Mouse (Mus musculus) heart, embryonic 16.5 days (tissue): ENCODE measurements around the gene Tmem26. TPM values are rescaled to one million over a fixed set of nuclear protein-coding genes. Genes with fewer than 3 reads are reported as not detected.

Experiments
- ATAC-seq: fragments of 200-750 bp; cut with Nextera tagmentation; replicated peaks from 2 replicates; pipeline ENCODE4 v1.8.0; 2017; ENCODE audit warnings: moderate number of reproducible peaks; ENCODE audit not compliant: insufficient read depth, low FRiP score; ENCODE audit errors: extremely low read depth
- H3K27ac ChIP-seq: fragments of 300-500 bp; sonication (generic); 2 replicates; pipeline ENCODE4 v1.5.1; 2014; ENCODE audit warnings: mild to moderate bottlenecking, low read length, control low read depth, moderate library complexity
- H3K27me3 ChIP-seq: fragments of 300-500 bp; sonication (generic); 2 replicates; pipeline ENCODE4 v1.6.1; 2014; ENCODE audit warnings: low read length, mixed read lengths; ENCODE audit not compliant: control insufficient read depth, insufficient read depth
- H3K36me3 ChIP-seq: fragments of 300-500 bp; sonication (generic); 2 replicates; pipeline ENCODE4 v1.6.1; 2014; ENCODE audit not compliant: control insufficient read depth, insufficient read depth
- H3K4me1 ChIP-seq: fragments of 300-500 bp; sonication (generic); 2 replicates; pipeline ENCODE4 v1.6.1; 2014; ENCODE audit warnings: low read length, mixed read lengths; ENCODE audit not compliant: control insufficient read depth, insufficient read depth
- H3K4me2 ChIP-seq: fragments of 300-500 bp; sonication (generic); 2 replicates; pipeline ENCODE4 v1.6.1; 2014; ENCODE audit warnings: low read depth, mild to moderate bottlenecking, control low read depth, low read length
- H3K4me3 ChIP-seq: fragments of 300-500 bp; sonication (generic); 2 replicates; pipeline ENCODE4 v1.5.1; 2014; ENCODE audit warnings: mild to moderate bottlenecking, control low read depth, low read length
- H3K9ac ChIP-seq: fragments of 300-500 bp; sonication (generic); 2 replicates; pipeline ENCODE4 v1.6.1; 2014; ENCODE audit warnings: low read length, control low read depth
- H3K9me3 ChIP-seq: fragments of 300-500 bp; sonication (generic); replicated peaks from 2 replicates; pipeline ENCODE4 v1.6.1; 2016; ENCODE audit warnings: low read length; ENCODE audit not compliant: control insufficient read depth
- WGBS: fragments of 180-500 bp; shearing (Covaris S2); extraction: QIAGEN DNeasy Blood & Tissue Kit; methylation state at CpG from one replicate; pipeline ENCODE4 v1.1.7; 2014; 5-methylcytosine and 5-hydroxymethylcytosine counted together
- polyA plus RNA-seq: library from polyadenylated mRNA; unstranded; fragments of >200 nt; fragmentation: Nextera tagmentation; extraction: Ambion mirVana; gene quantifications from 2 replicates; pipeline ENCODE4 v1.2.1, GENCODE M21; 2015

Tmem26 gene
- 2.8 and 3.5 TPM in 2 replicates for polyA plus RNA-seq

DNA sequence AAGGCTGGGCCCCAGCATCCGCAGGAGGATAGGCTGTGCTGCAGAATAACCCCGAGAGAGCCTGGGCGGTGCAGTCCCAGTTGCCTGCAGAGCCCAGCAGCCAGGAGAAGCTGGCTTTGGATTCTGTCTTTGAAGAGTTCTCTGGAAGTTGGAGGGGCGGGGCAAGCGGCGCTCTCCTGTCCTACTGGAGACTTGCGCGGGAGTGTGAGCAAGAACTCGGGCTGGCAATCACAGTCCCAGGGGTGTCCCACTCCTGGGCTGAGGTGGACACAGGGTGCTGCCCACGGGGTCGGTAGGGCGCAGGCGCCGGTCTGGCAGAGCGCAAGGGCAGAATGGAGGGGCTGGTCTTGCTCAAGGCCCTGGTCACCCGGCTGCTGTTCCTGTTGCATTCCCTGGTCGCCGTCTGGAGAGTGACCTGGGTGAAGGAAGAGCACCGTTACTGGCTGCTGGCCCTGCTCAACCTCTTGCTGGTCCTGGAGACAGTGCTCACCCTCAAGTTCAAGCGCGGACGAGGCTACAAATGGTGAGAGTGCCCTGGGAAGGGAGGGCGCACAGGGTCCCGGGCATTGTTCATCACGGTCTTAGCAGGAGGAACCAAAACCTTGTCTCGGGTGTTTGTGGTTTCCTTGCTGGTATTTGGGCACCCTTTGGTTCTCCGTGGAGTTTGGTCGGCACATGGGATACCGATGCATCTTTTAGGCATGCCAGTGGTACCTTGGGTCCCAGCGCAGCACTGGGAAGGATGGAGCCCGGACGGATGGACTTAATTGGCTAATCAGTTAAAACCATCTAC lies at the start of gene Tmem26:
TSS of gene Tmem26 (plus strand) at position 79 of the 793 bp plus-strand sequence.
- Histone ChIP-seq H3K4me1 (peaks cover 9% of the 10 kb centered on the region), H3K9ac (peak within 1 kb of the TSS; percentile 63), H3K4me2 (peak within 1 kb of the TSS; percentile 84), H3K4me3 (peak within 1 kb of the TSS; percentile 59), H3K36me3 (no peaks in the 10 kb centered on the region), H3K27me3 (peaks cover 10% of the 10 kb centered on the region), H3K27ac (no peak within 1 kb of the TSS), H3K9me3 (no peaks in the 10 kb centered on the region)
- 0 out of 2 replicates have a peak, but pooled peaks have one; percentile 18 for ATAC-seq
- 2% methylated on average over 32 of the region's 32 CpGs for WGBS

DNA sequence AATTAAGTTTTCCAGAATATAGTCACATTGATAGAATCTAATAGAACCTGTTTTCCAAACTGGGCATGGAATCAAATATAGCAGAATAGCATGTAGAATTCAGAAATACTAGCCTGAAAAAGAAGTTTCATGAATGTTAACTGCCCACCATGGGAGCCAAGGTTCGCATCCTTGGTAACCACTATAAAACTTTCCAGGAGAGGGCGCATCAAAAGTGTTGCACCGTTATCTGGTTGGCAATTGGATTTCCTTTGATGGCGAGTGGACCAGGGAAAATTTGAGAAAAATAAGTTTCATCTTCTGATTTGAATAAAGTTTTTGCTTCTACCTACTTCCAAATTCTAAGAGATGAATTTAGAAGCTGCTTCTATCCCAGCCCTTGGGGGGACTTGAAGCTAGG lies 44.8 kb upstream of the Tmem26 start:
- Histone ChIP-seq H3K4me1 (no peaks in the 10 kb centered on the region), H3K4me2 (no peak overlapping the region), H3K36me3 (no peaks in the 10 kb centered on the region), H3K9ac (no peak overlapping the region), H3K9me3 (no peaks in the 10 kb centered on the region), H3K27me3 (no peaks in the 10 kb centered on the region), H3K27ac (no peak overlapping the region), H3K4me3 (no peak overlapping the region)
- 68% methylated on average over 4 of the region's 4 CpGs for WGBS
- no peak for ATAC-seq

DNA sequence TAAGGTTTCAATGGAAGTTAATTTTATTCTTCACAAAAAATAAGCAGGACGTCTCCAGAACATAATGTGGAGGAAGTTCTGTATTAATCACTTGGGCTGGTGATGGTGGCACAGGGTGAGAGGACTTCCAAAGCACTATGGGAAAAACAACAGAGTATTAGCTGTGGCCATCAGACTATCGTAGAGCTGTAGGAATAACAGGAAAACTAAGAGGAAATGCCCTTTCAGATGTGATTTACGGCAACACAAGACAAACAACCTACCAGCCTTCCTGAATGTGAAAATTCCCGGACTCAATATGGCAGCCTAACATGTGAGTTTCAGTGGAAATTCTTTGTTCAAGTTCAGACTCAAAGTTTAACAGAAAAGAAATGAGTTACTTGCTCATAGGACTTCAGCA lies 42.2 kb upstream of the Tmem26 start:
- Histone ChIP-seq H3K9ac (no peak overlapping the region), H3K4me3 (no peak overlapping the region), H3K9me3 (0 out of 2 replicates have a peak, but pooled peaks cover 2% of the 10 kb centered on the region), H3K27ac (no peak overlapping the region), H3K4me2 (no peak overlapping the region), H3K4me1 (no peaks in the 10 kb centered on the region), H3K36me3 (no peaks in the 10 kb centered on the region), H3K27me3 (no peaks in the 10 kb centered on the region)
- ATAC-seq, result no peak
- 61% methylated on average over 4 of the region's 4 CpGs for WGBS

DNA sequence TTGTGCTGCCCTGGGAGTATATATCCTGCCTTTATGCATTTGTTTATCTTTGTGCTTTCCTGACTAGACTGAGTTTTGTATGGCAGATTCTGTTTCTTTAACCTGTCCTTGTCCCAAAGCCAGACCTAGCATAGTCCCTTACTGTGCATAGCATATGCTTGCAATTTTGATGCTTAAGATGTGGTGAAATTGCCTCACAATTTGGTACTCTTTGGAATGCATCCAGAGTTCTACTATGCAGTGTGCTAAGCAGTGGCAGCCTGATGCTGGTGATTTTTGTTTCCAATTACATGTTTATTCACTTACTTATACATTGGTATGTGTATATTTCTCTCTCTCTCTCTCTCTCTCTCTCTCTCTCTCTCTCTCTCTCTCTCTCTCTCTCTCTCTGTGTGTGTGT lies 37.9 kb upstream of the Tmem26 start:
- no peak overlapping the region for H3K9ac ChIP-seq
- H3K4me2 ChIP-seq, result no peak overlapping the region
- no peaks in the 10 kb centered on the region for H3K36me3 ChIP-seq
- no peaks in the 10 kb centered on the region for H3K27me3 ChIP-seq
- H3K9me3 ChIP-seq, result 0 out of 2 replicates have a peak, but pooled peaks cover 2% of the 10 kb centered on the region
- no peak overlapping the region for H3K4me3 ChIP-seq
- no peaks in the 10 kb centered on the region for H3K4me1 ChIP-seq
- no peak overlapping the region for H3K27ac ChIP-seq
- no peak for ATAC-seq

DNA sequence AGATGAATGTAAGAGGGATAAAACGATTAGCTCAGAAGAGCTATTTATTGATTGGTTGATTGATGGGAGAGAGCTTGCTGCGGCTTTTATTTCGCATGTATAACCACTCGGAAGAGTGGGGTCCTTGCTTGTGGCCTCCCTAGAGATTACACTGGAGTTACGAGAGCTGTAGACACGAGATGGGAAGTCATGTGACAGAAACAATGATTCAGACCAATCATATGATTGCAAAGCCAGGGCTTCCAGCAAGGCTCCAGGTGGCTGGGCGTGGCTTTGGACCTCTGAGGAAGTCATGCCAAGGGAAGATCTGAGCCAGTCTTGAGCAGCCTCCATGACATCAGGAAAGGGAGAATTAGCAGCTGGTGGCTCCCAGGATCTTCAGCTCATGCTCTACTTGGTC lies 32.3 kb upstream of the Tmem26 start:
- Histone ChIP-seq H3K27ac (no peak overlapping the region), H3K4me1 (no peaks in the 10 kb centered on the region), H3K9me3 (no peaks in the 10 kb centered on the region), H3K4me3 (no peak overlapping the region), H3K9ac (no peak overlapping the region), H3K36me3 (no peaks in the 10 kb centered on the region), H3K4me2 (no peak overlapping the region), H3K27me3 (no peaks in the 10 kb centered on the region)
- ATAC-seq, result no peak
- 74% methylated on average over 7 of the region's 7 CpGs for WGBS

DNA sequence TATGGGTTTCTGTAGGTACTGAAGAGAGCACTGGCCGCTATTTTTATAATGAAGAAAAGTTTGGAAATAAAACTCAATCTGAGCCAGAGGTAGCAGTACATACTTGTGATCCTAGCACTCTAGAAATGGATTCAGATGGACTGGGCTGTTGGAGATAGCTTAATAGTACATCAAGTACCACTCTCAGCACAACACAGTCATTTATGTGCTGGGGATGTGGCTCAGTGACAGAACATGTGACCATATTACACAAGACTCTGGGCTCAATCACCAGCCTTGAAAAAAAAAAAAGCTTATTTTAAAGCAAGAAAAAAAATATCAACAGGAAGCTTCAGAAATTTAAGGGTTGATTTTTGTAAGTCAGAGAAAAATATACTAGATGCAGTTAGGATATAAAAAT lies 31.0 kb upstream of the Tmem26 start:
- H3K9ac ChIP-seq, result no peak overlapping the region
- H3K9me3 ChIP-seq, result no peaks in the 10 kb centered on the region
- no peak overlapping the region for H3K27ac ChIP-seq
- H3K36me3 ChIP-seq, result no peaks in the 10 kb centered on the region
- H3K4me3 ChIP-seq, result no peak overlapping the region
- ATAC-seq, result no peak
- no peak overlapping the region for H3K4me2 ChIP-seq
- H3K27me3 ChIP-seq, result no peaks in the 10 kb centered on the region
- no peaks in the 10 kb centered on the region for H3K4me1 ChIP-seq
- WGBS, result 68% methylated on average over 1 of the region's 1 CpGs

DNA sequence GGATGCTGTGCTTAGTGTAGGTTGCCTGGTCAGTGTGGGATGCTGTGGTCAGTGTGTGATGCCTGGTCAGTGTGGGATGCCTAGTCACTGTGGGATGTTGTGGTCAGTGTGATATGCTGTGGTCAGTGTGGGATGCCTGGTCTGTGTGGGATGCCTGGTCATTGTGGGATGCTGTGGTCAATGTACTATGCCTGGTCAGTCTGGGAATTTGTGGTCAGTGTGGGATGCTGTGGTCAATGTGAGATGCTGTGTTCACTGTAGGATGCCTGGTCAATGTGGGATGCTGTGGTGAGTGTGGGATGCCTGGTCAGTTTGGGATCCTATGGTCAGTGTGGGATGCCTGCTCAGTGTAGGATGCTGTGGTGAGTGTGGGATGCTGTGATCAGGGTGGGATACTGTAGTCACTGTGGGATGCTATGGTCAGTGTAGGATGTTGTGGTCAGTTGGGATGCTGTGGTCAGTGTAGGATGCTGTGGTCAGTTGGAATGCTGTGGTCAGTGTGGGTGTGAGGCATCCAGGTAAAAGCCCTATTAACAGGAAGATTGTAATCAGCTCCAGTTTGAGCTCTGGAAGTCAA lies 27.6 kb upstream of the Tmem26 start:
- Histone ChIP-seq H3K27me3 (no peaks in the 10 kb centered on the region), H3K36me3 (no peaks in the 10 kb centered on the region), H3K27ac (no peak overlapping the region), H3K4me2 (no peak overlapping the region), H3K4me1 (no peaks in the 10 kb centered on the region), H3K9me3 (no peaks in the 10 kb centered on the region), H3K4me3 (no peak overlapping the region), H3K9ac (no peak overlapping the region)
- no peak for ATAC-seq

DNA sequence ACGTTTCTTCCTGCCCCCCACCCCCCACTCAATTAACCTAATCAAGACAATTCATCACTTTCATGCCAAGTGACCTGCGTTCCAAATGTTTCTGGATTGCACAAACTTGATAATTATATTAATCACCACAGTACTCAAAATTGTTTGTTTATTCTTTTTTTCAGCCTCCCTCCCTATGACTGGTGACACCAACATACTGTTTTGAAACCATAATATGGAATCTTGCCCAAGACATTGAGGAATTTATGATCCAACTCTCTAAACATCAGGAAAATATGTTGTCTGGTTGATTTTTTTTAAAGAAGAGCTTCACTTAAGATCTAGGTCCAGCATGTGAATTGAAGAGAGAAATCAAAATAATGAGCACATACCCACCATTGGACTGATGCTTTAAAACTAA lies 19.2 kb upstream of the Tmem26 start:
- 71% methylated on average over 2 of the region's 2 CpGs for WGBS

DNA sequence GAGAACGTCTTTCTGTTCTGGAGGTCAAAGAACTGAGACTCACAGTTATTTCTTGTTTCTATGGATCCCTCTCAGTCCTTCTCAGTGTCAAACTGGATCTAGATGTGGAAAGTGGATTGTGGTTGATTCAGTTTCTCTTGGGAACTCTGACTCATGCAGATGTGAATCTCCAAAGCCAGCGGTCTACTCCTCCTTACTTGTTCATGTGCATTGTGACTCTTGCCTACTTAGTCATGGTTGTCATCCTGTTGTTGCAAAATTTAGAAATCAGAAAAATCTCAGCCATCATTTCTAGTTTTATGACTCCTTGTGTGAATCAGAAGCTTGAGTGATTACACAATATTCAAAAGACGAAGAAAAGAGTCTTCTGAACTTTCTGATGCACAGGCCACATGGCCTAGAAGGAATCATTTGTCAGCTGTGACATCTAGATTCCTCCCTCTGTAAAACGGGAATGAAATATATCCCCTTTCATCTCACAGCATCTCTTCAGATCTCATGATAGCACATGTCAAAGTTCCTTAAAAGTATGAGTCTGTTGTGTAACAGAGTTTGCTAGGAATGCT lies 17.9 kb upstream of the Tmem26 start:
- Histone ChIP-seq H3K27ac (no peak overlapping the region), H3K36me3 (no peaks in the 10 kb centered on the region), H3K4me2 (no peak overlapping the region), H3K4me1 (no peaks in the 10 kb centered on the region), H3K27me3 (no peaks in the 10 kb centered on the region), H3K9me3 (no peaks in the 10 kb centered on the region; the same call in 1 of the 2 replicates), H3K4me3 (no peak overlapping the region), H3K9ac (no peak overlapping the region)
- no peak for ATAC-seq
- WGBS, result 77% methylated on average over 4 of the region's 4 CpGs

More for the DNA sequence above, 19.2 kb upstream of the Tmem26 start:
- Histone ChIP-seq H3K27me3 (no peaks in the 10 kb centered on the region), H3K36me3 (no peaks in the 10 kb centered on the region), H3K9ac (no peak overlapping the region), H3K27ac (no peak overlapping the region), H3K4me2 (no peak overlapping the region), H3K4me1 (no peaks in the 10 kb centered on the region), H3K4me3 (no peak overlapping the region), H3K9me3 (no peaks in the 10 kb centered on the region; the same call in 1 of the 2 replicates)
- no peak for ATAC-seq
